Mouse (Mus musculus) T-helper 2 cell (primary cell): ENCODE measurements around the gene Ippk.

Experiments
- in situ Hi-C: fragments of 300-600 bp; cut with MboI, MseI; formaldehyde crosslinking; loops from one replicate; pipeline ENCODE4 v1.15.1; 2025; ENCODE audit warnings: high pct_unique_total_duplicates

Gene Ippk

DNA sequence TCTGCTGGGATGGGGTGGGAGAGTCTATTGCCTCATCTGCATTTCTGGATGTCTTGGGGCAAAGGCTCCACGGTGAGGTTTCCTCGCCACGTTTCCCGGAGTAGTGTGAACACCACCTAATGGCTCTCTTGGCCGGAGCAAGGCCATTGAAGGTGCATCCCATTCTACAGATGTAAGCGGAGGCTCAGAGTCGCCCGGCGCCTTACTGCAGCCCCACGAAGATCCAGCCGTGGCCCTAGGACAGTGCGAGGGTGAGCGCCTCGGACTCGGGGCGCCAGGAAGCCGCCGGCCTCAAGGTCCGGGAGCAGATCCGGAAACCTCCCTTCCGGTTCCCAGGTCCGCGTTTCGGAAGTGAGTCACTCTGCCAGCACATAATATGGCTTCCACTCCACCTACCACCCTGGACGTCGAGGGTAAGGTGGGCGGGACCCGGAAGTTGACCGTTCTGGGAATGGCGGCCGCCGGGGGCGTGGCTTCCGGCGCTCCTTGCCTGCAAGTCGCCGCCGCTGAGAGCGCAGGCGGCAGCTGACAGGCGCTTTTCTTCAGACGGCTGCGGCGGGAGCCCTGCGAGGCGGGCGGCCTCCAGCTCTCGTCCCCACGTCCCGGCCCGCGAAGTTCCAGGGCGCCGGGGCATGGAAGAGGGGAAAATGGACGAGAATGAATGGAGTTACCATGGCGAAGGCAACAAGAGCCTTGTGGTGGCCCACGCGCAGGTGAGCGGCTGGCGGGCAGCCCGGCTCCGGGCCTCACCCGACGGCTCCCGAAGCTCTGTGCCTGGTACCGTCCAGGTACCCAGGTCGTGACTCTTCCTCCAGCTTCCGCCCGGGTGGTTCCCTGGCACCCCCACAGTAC is at the start of gene Ippk:
TSS of gene Ippk (plus strand) at position 496 of the 852 bp plus-strand sequence.
- in situ Hi-C loops: loop anchor here (10.0 kb wide), 3 partner anchors 234 to 1674 kb away; partner anchors contain the start of genes Cenpp, Fam120a and Nol8

DNA sequence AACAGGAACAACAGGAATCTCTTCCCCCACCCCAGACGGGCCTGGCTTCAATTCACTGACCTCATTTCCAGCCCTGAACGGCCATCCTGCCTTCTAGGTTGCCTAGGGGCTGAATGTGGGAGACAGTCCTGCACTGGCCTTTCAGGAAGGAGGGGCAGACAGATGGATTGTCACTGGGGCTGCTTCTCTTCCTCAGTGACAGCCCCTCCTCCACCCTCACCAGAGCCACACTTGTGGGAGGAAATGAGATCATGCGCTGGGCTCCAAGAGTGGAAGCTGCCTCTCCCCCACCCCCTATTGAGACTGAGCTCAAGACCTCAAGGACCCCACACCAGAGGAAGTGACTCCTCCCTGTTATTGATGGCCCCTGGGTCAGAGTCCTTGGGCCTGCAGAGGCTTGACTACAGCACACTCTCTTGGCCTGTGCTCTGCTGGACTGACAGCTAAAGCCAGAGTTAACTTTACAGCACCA is 49.6 kb upstream of the Ippk start:
- in situ Hi-C loops: no loop called here

DNA sequence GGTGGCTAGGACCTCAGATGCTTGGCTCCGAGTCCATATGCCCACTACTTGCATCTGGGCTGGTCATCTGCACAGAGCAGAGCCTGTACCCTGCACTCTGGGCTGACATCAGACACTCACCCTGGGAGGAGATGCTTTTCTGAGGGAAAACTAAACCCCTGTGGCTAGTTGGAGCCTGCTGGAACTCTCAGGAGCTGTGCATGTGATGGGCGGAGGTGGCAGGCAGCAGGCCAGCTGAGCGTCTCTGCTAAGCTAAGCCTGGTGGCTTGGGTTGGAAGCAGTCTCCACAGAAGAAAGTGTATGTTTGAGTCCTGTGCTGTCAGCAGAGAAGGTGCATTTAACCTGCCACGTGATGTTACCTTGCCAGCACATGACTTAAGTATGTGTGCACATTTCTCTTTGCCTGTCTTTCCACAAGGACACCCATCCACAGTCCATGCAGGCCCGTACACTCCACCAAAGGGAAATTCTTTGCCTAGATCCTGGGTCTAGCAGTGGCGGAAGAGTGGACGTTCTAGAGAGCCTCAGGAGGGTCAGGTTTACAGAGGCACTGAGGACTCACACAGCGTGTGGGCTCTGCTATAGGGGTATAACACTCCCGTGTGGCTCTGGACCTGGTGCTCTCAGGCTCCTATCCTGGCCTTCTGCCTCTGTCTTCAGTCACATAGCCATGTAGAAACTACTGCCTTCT is 48.5 kb upstream of the Ippk start:
- in situ Hi-C loops: no loop called here

DNA sequence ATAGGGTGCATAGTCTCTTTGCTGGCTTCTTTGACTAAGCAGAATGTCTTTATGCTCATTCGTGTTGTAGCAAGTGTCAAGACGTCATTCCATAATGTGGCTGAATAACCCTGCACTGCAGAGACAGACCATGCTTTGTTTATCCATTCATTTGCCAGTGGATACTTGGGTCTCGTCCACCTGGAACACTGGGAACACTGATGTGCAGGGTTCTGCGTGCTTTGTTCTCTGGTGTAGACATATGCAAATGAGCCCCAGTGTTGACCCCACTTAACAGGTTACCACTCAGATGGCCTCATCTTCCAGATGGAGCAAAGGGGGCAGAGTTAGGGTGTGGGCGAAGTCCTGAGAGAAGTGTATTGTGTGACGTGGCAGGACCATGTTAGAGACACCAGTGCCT is 46.7 kb upstream of the Ippk start:
- in situ Hi-C loops: no loop called here

DNA sequence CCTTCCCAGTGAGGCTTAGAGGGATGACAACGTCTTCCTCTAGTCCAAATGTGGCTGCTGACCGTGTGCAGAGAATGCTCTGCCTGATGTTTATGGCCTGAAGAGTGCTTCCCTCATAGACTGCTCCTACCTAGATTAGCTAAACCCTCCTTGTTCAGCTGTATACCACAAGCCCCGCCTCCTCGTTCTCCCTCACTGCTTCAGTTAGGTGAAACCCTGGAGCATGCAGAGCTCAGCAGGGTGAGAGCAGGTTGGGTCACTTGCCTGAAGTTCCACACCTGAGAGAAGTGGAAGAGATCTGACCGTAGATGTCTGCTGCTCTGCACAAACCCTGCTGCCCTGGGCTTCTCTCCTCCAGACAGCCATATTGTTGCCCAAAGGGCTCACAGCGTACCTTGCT is 46.3 kb upstream of the Ippk start:
- in situ Hi-C loops: no loop called here

DNA sequence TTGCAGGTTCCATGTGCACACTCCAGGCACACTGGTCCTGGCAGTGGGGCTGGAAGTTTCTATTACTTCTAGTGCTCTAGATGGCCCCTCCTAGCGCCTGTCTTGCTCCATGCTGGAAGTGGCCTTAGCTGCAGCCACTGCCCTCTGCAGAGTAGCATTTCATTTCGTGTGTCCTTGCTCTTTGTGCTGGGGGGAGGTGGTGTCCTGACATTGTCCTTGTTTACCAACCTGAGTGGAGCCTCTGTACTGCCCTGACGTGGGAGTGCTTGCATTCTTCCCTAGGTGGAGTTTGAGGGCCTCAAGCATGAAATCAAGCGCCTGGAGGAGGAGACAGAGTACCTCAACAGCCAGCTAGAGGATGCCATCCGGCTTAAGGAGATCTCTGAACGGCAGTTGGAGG is 43.4 kb upstream of the Ippk start:
- in situ Hi-C loops: no loop called here

DNA sequence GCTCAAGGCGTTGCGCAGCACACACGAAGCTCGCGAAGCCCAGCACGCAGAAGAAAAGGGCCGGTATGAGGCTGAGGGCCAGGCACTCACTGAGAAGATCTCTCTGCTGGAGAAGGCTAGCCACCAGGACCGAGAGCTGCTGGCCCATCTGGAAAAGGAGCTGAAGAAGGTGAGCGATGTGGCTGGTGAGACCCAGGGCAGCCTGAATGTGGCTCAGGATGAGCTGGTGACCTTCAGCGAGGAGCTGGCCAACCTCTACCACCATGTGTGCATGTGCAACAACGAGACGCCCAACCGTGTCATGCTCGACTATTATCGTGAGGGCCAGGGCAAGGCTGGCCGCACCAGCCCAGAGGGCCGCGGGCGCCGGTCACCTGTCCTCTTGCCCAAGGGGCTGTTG is 41.7 kb upstream of the Ippk start:
- in situ Hi-C loops: no loop called here

DNA sequence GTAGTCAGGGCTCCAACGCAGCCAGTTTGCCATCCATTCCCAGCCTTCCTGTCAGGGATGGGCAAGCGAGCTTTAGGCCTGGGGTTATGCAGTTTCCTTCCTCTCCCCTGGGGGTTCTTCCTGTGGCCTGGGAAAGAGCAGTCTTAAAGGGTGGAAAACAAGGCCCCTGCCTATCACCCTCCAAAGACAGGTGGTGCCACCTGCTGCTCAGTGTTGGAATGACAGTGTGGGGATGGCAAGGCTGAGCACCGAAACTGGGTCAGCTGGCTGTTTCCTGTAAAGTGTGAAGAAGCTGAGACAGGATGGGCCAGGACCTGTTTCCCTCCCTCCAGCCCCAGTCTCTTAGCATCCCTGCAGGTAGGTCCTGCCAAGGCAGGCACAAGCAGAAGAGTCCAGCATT is 39.8 kb upstream of the Ippk start:
- in situ Hi-C loops: no loop called here

DNA sequence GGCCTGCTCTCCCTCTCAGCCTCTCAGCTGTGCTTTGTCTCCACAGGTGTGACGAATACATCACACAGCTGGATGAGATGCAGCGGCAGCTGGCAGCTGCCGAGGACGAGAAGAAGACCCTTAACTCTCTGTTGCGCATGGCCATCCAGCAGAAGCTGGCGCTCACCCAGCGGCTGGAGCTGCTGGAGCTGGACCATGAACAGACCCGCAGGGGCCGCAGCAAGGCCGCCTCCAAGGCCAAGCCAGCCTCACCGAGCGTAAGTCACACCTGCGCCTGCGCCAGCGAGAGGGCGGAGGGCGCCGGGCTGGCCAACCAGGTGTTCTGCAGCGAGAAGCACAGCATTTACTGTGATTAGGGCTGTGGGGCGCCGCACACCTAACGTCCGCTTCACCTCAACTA is 38.1 kb upstream of the Ippk start:
- in situ Hi-C loops: no loop called here

DNA sequence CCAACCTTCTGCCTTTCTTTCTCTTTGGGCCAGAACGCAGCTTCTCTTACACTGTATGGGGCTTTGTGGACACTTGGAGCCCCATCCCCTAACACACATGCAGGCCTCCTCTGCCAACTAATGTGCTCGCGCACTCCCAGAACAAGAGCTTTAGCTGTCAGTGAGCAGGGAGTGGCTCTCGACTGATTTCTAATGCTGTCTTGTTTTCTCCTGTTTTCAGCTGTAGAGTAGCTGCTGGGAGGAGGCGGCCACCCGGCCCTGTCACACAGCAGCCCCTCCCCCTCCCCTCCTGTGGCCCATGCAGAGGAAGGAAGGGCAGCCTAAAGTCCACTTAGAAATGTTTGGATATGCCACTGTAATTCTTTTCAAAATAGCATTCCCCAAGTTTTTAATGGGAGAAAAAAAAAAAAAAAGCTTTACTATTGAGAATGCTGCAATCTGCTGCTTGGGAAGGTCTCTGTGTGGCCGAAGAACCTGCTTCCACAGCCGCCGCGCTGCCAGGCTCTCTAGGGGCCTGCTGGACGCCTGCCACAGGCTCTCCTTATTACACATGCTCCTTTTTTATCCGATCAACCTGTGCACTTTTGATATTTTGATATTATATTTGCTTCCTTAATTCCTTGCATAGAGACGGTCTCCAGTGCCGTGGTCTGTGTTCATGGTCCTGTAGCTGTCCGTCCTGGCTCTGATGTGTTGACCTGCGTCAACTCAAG is 36.1 kb upstream of the Ippk start:
- in situ Hi-C loops: no loop called here

DNA sequence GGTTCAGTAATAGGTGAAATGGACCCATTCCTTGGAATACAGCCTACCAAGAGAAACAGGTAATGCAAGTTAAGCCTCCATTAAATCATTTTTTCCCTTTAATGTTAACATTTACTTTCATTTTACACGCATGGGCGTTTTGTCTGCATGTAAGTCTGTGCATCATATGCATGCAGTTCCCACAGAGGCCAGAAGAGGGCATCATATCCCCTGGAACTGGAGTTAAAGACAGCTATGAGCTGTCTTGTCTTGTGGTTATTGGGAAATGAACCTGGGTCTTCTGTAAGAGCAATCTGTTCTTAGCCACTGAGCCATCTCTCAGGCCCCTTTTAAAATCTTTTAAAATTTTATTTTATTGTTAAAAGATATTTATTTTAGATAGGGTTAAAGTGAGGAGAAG is 29.7 kb upstream of the Ippk start:
- in situ Hi-C loops: no loop called here

DNA sequence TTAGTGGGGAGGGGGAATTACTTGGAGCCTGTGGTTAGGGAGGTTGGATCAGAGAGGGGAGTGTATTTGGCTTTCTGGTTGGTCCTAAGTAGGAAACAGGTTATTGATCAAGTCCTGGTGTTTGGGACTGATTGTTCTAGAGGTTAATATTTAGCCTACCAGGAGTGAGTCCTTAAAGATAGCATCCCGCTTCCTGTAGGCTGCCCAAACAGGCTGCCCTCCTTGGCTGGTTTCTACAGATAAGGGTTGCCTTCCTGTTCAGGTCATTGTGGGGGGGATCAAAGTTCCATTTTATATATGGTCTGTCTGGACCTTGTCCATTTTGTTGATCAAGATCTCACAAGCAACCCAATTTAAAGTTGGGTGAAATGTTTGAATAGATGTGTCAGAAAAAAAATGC is 27.5 kb upstream of the Ippk start:
- in situ Hi-C loops: no loop called here

DNA sequence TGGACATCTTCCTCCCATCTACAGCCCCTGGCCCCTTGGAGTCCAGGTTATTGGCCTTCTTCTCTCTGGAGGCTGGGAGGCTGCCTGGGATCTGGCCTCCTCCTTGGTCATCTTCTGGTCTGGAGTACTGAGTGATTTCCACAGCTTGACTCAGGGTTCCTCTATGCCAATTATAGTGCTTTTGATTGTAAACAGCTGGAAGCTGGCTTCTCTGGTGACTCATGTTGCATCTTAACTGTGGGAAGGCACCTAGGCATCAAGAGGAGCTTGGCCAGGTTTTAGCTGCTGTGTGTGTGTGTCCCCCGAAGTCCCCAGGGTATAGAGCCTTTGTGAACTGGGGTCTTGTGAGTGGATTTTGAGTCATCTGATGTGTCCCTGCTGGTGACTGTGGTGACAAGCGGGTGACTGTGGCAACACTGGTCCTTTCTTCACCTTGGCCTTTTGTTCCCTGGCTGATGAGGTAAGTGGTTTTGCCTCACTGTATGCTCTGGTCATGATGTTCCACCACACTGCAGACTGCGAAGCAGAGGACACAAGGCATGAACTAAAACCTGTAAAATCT is 26.1 kb upstream of the Ippk start:
- in situ Hi-C loops: no loop called here

DNA sequence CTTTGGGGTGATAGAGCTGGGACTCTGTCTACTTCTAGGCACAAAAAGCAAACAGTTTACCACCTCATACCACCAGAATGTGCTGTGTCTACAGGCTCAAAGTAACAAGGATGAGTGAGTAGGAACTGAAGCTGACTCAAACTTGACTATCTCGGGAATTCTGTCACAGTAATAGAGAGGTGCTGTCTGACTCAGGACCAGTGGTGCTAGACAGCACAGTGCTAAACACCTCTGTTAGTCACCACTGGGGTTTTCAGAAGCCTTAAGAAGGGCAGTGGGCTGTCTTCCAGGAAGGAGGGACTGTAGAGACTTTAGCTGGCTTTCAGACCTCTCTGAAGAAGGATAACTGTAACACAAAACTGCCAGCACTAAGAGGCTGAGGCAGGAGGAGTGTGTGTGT is 24.3 kb upstream of the Ippk start:
- in situ Hi-C loops: no loop called here

DNA sequence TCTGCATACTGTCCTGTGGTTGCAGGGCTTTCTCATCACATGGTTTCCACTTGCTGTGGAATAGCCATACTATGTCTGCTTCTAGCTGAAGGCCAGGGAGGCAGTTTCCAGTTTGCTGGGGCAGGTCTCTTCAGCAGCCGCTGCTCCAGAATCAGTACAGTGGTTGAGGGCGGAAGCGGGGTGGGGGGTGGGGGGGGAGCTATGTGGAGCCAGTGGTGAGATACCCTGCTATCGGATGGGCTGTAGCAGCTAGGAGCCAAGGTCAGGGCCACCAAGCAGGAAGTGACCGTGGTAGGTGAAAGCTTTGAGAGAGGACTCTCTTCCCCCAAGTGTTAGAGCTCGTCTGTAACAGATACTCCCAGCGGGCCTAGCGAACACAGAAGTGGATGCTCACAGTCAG is 22.9 kb upstream of the Ippk start:
- in situ Hi-C loops: no loop called here

DNA sequence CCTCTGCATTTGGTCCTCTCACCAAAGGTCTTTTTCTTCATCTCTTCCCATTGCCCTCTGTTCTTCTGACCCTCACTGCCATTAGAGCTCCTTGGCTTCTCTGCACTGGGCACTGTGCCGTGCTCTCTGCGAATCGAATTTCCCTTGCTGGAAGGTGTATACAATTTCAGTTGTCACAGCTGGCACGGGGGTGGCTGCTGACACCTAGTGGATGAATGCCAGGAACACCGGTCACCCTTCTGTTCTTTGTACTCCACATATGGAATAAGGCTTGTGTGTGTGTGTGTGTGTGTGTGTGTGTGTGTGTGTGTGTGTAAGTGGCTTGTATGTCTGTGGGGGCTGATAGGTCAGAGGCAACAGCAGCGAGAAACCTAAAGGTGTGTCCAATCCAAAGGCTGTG is 20.9 kb upstream of the Ippk start:
- in situ Hi-C loops: no loop called here

DNA sequence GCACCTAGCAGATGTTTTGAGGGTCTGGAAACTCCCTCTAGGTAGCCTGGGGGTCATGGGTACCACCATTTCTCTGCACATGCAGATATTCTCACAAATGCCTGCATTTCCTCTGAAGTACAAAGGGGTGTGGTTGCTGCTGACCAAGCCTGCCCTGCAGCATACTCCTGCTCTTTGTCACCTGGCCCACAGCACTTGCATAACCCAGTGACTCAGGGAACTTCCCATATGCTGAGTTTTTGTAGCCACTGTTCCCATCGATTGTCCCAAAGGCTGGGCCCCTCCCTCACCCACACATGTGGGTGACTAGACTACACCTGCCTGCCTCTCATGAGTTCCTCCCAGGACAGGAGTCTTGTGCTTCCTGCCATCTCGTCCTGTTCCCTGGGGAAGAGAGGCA is 18.4 kb upstream of the Ippk start:
- in situ Hi-C loops: no loop called here

DNA sequence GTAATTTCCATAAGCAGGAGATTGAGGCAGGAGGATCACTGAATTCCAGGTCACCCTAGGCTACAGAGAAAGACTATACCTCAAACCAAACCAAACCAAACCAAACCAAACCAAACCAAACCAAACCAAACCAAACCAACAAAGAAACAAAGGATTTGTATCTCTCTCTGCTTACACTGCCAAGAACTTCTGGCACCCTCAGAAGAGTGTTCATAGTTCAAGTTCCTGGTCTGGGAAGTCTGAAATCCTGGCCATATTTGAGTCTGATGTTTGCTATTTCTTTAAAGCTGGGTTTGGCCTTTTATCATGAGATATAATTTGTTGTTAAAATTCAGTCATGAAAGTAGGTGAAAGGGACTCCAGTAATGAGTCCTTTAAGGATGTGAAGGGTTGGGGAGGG is 13.3 kb upstream of the Ippk start:
- in situ Hi-C loops: no loop called here

DNA sequence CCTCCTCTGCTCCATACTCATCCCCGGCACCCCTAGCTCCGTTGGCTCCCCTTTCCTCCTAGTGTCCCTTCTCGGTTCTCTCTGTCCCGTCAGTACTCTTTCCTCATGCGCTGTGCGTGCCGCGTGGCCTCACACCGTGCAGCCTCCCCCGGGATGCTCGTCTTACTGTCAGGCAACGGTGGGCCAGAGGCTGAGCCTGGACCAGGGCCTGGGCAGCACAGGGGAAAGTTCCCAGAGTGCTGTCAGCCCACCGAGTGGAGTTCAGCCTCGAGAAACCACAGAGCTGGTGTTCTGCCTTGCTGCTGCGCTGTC is 513 bp downstream of the Ippk start:
- in situ Hi-C loops: loop anchor here (10.0 kb wide), 3 partner anchors 233 to 1673 kb away; partner anchors contain the start of genes Cenpp, Fam120a and Nol8

DNA sequence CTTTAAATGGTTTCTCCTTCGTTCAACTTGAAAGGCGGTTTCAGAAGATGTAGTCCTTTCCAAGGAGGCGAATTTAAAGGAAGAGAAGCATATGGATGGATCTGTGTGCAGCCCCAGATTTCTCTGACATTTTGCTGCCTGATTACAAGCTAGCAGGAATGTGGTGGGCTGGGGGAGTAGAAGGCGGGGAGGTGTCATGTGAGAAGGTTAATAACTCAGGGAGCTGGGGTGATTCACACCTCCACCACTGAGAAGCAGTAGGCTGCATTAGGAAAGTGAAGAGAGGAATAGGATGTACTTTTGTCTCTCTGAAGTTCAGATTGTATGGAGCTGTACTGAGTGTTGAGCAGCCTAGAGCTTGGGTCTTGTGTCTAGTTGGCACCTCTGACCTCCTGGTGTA is 910 bp downstream of the Ippk start:
- in situ Hi-C loops: loop anchor here (10.0 kb wide), 3 partner anchors 233 to 1673 kb away; partner anchors contain the start of genes Cenpp, Fam120a and Nol8

DNA sequence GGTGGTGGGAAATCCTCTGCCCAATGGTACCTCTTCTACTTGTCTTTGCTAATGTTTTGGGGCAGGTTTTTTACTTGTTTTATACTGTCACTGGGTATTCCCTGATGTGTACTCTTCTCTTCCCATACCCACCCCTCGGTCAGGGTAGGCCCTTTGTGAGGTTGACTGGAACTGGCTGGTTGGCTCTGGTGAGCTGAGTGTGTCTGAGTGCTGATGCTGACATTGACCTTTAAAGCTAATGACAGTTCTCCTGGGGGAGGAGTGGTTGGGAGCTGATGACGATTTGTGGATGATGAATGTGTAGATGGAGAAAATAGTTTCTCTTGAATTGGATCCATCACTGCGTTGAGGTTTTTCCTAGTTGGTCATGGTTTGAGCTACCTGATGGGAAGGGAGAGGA is 5.7 kb downstream of the Ippk start:
- in situ Hi-C loops: loop anchor here (10.0 kb wide), 3 partner anchors 228 to 1668 kb away; partner anchors contain the start of genes Cenpp, Fam120a and Nol8
